In genomic region chr2:74739869-74740268, GRCm38 (mm10) we compare ENCODE assay signal across 13 mouse cellular contexts. TPM values are rescaled to one million over a fixed set of nuclear protein-coding genes. Genes with fewer than 3 reads are reported as not detected.
DNase-seq lines count a peak whose midpoint lies in the region; ATAC-seq lines count a peak whose summit lies in the region.
"Had no signal": no experiment of that assay in that cellular context is flagged by ENCODE, and none has a peak within 500 bp of the region (broad histone marks: within the 10 kb centered on the region; RNA-seq: fewer than 3 reads in every experiment).

No protein-coding gene starts in this region.

- H3K27ac ChIP-seq in kidney, embryonic 14.5 days (ENCODE audit: low read depth, low read length) = peak overlapping the region; percentile 95
- H3K27ac ChIP-seq in hindbrain, embryonic 12.5 days = peak overlapping the region; percentile 97
- no peak overlapping the region for H3K27ac ChIP-seq in limb, embryonic 12.5 days

- H3K4me2 ChIP-seq in kidney, embryonic 14.5 days (replicated peaks; ENCODE audit: low read depth, low read length) = peak overlapping the region; percentile 74
- peak overlapping the region; percentile 49 for H3K4me2 ChIP-seq in hindbrain, embryonic 12.5 days (replicated peaks)
- H3K4me2 ChIP-seq in limb, embryonic 12.5 days = peak overlapping the region; percentile 43

- peak overlapping the region; percentile 34 for H3K4me3 ChIP-seq in kidney, embryonic 14.5 days (ENCODE audit: low read length)
- H3K4me3 ChIP-seq in hindbrain, embryonic 12.5 days = peak overlapping the region; percentile 44
- H3K4me3 ChIP-seq in limb, embryonic 12.5 days (replicated peaks) = no peak overlapping the region
- H3K4me3 ChIP-seq: myocyte had no signal

- DNase-seq in kidney, postnatal 36 days = no peak
- peak; percentile 68 for DNase-seq in embryo, embryonic 11 days
- no peak for DNase-seq in frontal cortex, adult 2 months (ENCODE audit: extremely low spot score in 1 of 2, low spot score in 1 of 2)
- no peak for DNase-seq in Muller cell, postnatal 12 days (ENCODE audit: inconsistent ontology term)
- no peak for DNase-seq in spleen, adult 18-20 months
- DNase-seq: adrenal gland, adult 8-10 months; liver, postnatal 0 days had no signal

- H3K36me3 ChIP-seq in kidney, embryonic 14.5 days (ENCODE audit: control insufficient read depth, insufficient read depth, low read length) = no peaks in the 10 kb centered on the region; the same call in 1 of the 2 replicates
- H3K36me3 ChIP-seq in hindbrain, embryonic 12.5 days = no peaks in the 10 kb centered on the region
- H3K36me3 ChIP-seq in limb, embryonic 12.5 days = no peaks in the 10 kb centered on the region

- peaks cover 52% of the 10 kb centered on the region for H3K4me1 ChIP-seq in kidney, embryonic 14.5 days (ENCODE audit: control insufficient read depth, insufficient read depth, low read length)
- peaks cover 8% of the 10 kb centered on the region for H3K4me1 ChIP-seq in hindbrain, embryonic 12.5 days
- H3K4me1 ChIP-seq in limb, embryonic 12.5 days (replicated peaks) = peaks cover 54% of the 10 kb centered on the region

- peak overlapping the region; percentile 72 for H3K9ac ChIP-seq in kidney, embryonic 14.5 days (ENCODE audit: low read depth, low read length)
- peak overlapping the region; percentile 73 for H3K9ac ChIP-seq in hindbrain, embryonic 12.5 days
- no peak overlapping the region for H3K9ac ChIP-seq in limb, embryonic 12.5 days (replicated peaks)
- H3K9ac ChIP-seq: liver, postnatal 0 days had no signal

- H3K9me3 ChIP-seq in kidney, embryonic 14.5 days (ENCODE audit: control insufficient read depth, low read length) = no peaks in the 10 kb centered on the region
- H3K9me3 ChIP-seq in hindbrain, embryonic 12.5 days (replicated peaks) = no peaks in the 10 kb centered on the region
- H3K9me3 ChIP-seq in limb, embryonic 12.5 days = no peaks in the 10 kb centered on the region

- ATAC-seq in kidney, embryonic 14.5 days (ENCODE audit: low FRiP score, low TSS enrichment) = no peak
- no peak for ATAC-seq in hindbrain, embryonic 12.5 days (ENCODE audit: low FRiP score)
- no peak for ATAC-seq in limb, embryonic 12.5 days (ENCODE audit: insufficient number of reproducible peaks, insufficient read depth, low FRiP score, low TSS enrichment, low read depth)
- ATAC-seq: forebrain, embryonic 14.5 days; liver, postnatal 0 days had no signal

- 3% methylated on average over 14 of the region's 14 CpGs for WGBS in kidney, embryonic 14.5 days
- WGBS in hindbrain, embryonic 12.5 days = 1% methylated on average over 14 of the region's 14 CpGs
- WGBS in limb, embryonic 12.5 days = 3% methylated on average over 14 of the region's 14 CpGs

- H3K27me3 ChIP-seq in kidney, embryonic 14.5 days (ENCODE audit: control insufficient read depth, insufficient read depth, low read length) = no peaks in the 10 kb centered on the region
- H3K27me3 ChIP-seq in hindbrain, embryonic 12.5 days = peaks cover 96% of the 10 kb centered on the region
- H3K27me3 ChIP-seq in limb, embryonic 12.5 days = peaks cover 96% of the 10 kb centered on the region

RNA-seq across cellular contexts. Expression of gene Gm28230, which starts 13.3 kb away (rescaled TPM):
- 2.3 and 4.0 TPM in 2 replicates for polyA plus RNA-seq in kidney, embryonic 14.5 days (2014; fragmentation: Nextera tagmentation; extraction: Ambion mirVana)
- polyA plus RNA-seq in hindbrain, embryonic 12.5 days (2016; fragmentation: Nextera tagmentation; extraction: Ambion mirVana) = 0.66 and 1.1 TPM in 2 replicates
- polyA plus RNA-seq in limb, embryonic 12.5 days (2016; fragmentation: Nextera tagmentation; extraction: Ambion mirVana) = 0.38 and 0.51 TPM in 2 replicates
- polyA plus RNA-seq in frontal cortex, adult 2 months (2012; rRNA removed) = 0.04 TPM in 1 of 2 replicates, not detected in the other
- polyA plus RNA-seq: forebrain, embryonic 14.5 days; liver, postnatal 0 days; myocyte had no signal

RNA-seq across cellular contexts. Expression of gene Hoxd1, which starts 22.9 kb away (rescaled TPM):
- 1.8 and 1.9 TPM in 2 replicates for polyA plus RNA-seq in kidney, embryonic 14.5 days (2014; fragmentation: Nextera tagmentation; extraction: Ambion mirVana)
- polyA plus RNA-seq in hindbrain, embryonic 12.5 days (2016; fragmentation: Nextera tagmentation; extraction: Ambion mirVana) = 2.5 and 3.3 TPM in 2 replicates
- polyA plus RNA-seq in limb, embryonic 12.5 days (2016; fragmentation: Nextera tagmentation; extraction: Ambion mirVana) = 0.41 and 0.43 TPM in 2 replicates
- 0.08 and 0.13 TPM in 2 replicates for polyA plus RNA-seq in frontal cortex, adult 2 months (2012; rRNA removed)
- polyA plus RNA-seq: forebrain, embryonic 14.5 days; liver, postnatal 0 days; myocyte; stomach, embryonic 16.5 days had no signal

RNA-seq across cellular contexts. Expression of gene Hoxd4, which starts 28.1 kb away (rescaled TPM):
- polyA plus RNA-seq in kidney, embryonic 14.5 days (2014; fragmentation: Nextera tagmentation; extraction: Ambion mirVana) = 6.3 and 18.7 TPM in 2 replicates
- 3.6 and 4.6 TPM in 2 replicates for polyA plus RNA-seq in hindbrain, embryonic 12.5 days (2016; fragmentation: Nextera tagmentation; extraction: Ambion mirVana)
- polyA plus RNA-seq in limb, embryonic 12.5 days (2016; fragmentation: Nextera tagmentation; extraction: Ambion mirVana) = 0.55 and 0.78 TPM in 2 replicates
- not detected in 2 replicates for polyA plus RNA-seq in frontal cortex, adult 2 months (2012; rRNA removed)
- polyA plus RNA-seq: forebrain, embryonic 14.5 days; liver, postnatal 0 days; myocyte had no signal

RNA-seq across cellular contexts. Expression of gene Hoxd3, which starts 28.1 kb away (rescaled TPM):
- polyA plus RNA-seq in kidney, embryonic 14.5 days (2014; fragmentation: Nextera tagmentation; extraction: Ambion mirVana) = 12.3 and 12.6 TPM in 2 replicates
- polyA plus RNA-seq in hindbrain, embryonic 12.5 days (2016; fragmentation: Nextera tagmentation; extraction: Ambion mirVana) = 69.6 and 83.5 TPM in 2 replicates
- 1.4 and 1.5 TPM in 2 replicates for polyA plus RNA-seq in limb, embryonic 12.5 days (2016; fragmentation: Nextera tagmentation; extraction: Ambion mirVana)
- polyA plus RNA-seq in frontal cortex, adult 2 months (2012; rRNA removed) = not detected in 2 replicates
- polyA plus RNA-seq: forebrain, embryonic 14.5 days; liver, postnatal 0 days; myocyte had no signal

RNA-seq across cellular contexts. Expression of gene Hoxd8, which starts 35.5 kb away (rescaled TPM):
- 45.0 and 45.2 TPM in 2 replicates for polyA plus RNA-seq in kidney, embryonic 14.5 days (2014; fragmentation: Nextera tagmentation; extraction: Ambion mirVana)
- polyA plus RNA-seq in hindbrain, embryonic 12.5 days (2016; fragmentation: Nextera tagmentation; extraction: Ambion mirVana) = 0.14 and 0.46 TPM in 2 replicates
- polyA plus RNA-seq in limb, embryonic 12.5 days (2016; fragmentation: Nextera tagmentation; extraction: Ambion mirVana) = 7.5 and 7.8 TPM in 2 replicates
- polyA plus RNA-seq in frontal cortex, adult 2 months (2012; rRNA removed) = 0.04 and 0.06 TPM in 2 replicates
- polyA plus RNA-seq: liver, postnatal 0 days; myocyte had no signal
